Mouse (Mus musculus) c-Kit-positive CD71-negative TER-119-negative erythroid progenitor cells, embryonic 14.5 days (primary cell): ENCODE data around the gene 2310022A10Rik.

Source experiments
- DNase-seq: peaks from one replicate; pipeline ENCODE4 v3.0.0-alpha.2; 2013; ENCODE audit warnings: low read depth

2310022A10Rik gene

GRCm38 (mm10) chr7:27591266-27592216 lies 38.5 kb downstream of the 2310022A10Rik start, which contains the start of gene Akt2:
Akt2 (plus strand) TSS chr7:27591552.
- peak; percentile 87 for DNase-seq

GRCm38 (mm10) chr7:27592217-27592929 lies 39.3 kb downstream of the 2310022A10Rik start:
- peak; percentile 49 for DNase-seq

- DNase-seq, result no peak
These were observed 40.1 kb downstream of the 2310022A10Rik start for GRCm38 (mm10) chr7:27592934-27593645.

GRCm38 (mm10) chr7:27596586-27597503 lies 43.8 kb downstream of the 2310022A10Rik start:
- no peak for DNase-seq

DNA sequence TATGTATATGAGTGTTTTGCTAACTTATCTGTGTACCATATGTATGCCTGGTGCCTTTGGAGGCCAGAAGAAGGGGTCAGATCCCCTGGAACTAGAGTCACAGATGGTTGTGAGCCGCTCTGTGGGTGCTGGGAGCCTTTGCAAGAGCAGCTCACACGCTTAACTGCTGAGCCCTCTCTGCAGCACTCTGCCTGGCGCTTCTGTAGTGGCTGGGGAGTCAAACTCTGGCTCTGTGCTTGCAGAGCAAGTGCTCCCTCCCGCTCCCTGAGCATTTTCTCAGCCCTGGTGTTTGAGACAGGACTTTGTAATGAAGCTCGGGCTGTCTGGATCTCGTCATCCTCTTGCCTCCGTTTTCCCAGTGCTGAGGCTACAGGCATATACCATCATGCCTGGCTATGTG lies 45.0 kb downstream of the 2310022A10Rik start:
- no peak for DNase-seq

- no peak for DNase-seq
These were observed 48.6 kb downstream of the 2310022A10Rik start for GRCm38 (mm10) chr7:27601628-27602027.

- DNase-seq, result no peak
These were observed 49.1 kb downstream of the 2310022A10Rik start for GRCm38 (mm10) chr7:27602161-27602560.

GRCm38 (mm10) chr7:27602835-27603234 lies 49.8 kb downstream of the 2310022A10Rik start:
- no peak for DNase-seq

- no peak for DNase-seq
These were observed 51.8 kb downstream of the 2310022A10Rik start for GRCm38 (mm10) chr7:27604661-27605348.

GRCm38 (mm10) chr7:27605499-27606285 lies 52.7 kb downstream of the 2310022A10Rik start:
- DNase-seq, result no peak

DNA sequence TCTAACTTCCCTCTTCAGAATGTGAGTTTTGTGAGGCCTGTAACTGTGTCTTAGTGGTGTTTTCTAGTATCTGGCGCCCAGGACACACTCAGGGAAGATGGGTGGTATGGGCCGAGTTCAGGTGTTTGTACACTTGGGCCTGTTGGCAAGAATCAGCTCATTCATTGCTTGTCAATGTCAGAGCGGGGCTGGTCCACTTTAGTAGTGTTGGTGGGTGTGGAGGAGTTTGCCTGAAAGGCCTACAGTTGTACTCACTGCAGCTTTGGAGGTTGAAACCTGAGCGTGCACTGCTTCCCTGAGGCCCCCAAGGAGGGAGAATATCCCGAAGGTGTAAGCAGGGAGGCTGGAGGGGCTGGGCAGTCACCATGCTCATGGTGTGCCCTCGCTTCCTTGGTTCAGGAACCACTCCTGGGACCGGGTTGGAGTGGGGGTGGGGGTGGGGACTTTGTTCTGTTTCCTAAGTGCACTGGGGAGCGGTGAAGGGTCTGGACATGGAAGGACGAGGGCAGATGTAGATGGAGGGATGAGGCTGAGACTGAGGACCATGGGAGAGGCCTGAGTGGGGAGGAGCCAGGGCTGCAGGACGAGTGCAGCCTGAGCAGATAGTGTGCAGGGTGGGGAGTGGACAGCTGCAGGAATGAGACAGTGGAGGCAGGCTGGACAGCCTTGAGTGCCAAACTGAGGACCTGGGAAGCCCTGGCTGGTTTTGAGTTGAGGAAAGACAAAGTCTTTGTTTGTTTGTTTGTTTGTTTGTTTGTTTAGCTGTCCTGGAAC lies 53.6 kb downstream of the 2310022A10Rik start:
- DNase-seq, result no peak

- no peak for DNase-seq
These were observed 54.5 kb downstream of the 2310022A10Rik start for GRCm38 (mm10) chr7:27607580-27607979.

DNA sequence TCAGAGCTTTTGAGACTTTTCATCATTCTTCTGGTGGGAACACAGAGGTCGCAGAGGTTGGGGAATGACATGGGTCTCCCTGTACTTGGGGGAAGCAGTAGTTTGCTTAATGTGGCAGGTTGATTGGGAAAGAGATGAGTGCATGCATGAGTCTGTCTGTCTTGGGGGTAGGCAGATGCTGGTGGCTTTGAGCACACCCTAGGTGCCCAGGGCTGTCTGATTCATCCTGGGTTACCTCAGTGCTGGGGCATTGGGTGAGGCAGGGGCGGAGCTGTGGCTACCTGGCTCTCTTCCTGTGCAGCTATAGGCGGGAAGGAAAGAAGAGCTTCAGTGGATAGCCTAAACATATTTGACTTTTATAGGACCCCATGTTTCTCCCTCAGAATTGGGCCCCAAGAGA lies 55.1 kb downstream of the 2310022A10Rik start:
- DNase-seq, result no peak

- no peak for DNase-seq
These were observed 56.3 kb downstream of the 2310022A10Rik start for GRCm38 (mm10) chr7:27609285-27609684.

DNA sequence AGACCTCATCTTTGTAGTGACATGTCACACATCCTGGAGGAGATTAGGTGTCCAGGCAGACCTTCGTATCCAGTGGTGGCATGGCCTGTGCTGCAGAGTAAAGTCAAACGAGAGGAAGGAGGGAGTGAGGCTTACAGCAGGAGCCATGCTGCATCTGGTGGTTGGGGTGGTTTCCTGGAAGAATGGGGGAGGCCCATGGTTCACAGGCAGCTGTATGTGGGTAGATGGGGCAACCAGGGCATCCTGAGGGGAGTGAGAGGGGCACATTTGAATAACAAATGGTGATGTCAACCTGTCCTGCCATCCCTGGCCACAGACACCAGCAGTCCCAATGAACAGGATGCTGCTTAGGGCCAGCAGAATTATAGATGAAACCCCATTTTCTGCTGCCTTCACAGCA lies 56.7 kb downstream of the 2310022A10Rik start:
- no peak for DNase-seq

- no peak for DNase-seq
These were observed 57.3 kb downstream of the 2310022A10Rik start for GRCm38 (mm10) chr7:27610370-27610769.

GRCm38 (mm10) chr7:27610871-27611270 lies 57.8 kb downstream of the 2310022A10Rik start:
- DNase-seq, result no peak

DNA sequence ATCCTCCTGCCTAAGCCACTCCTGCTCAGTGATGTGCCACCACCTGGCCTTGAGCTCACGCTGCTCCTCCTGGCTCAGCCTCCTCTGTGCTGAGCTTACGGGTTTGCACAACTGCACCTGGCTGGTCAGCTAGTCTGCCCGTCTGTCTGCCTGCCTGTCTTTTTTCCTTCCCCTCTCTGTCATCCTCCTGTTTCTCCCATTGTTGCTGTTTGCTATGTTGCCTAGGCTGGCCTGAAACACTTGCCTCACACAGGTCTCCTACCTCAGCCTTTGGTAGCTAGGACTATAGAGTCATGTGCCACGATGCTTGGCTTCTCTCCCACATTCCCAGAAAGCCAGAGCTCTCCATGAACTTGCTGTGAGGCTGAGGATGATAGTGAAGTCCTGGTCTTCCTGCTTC lies 59.9 kb downstream of the 2310022A10Rik start:
- DNase-seq, result no peak
